Mouse (Mus musculus) lung, postnatal 0 days (tissue): ENCODE measurements at regions not wholly inside any gene's neighbourhood (a gene's known extent, or its start where the extent isn't known, plus 50 kb on each side); places are given as distances from the start of the nearest gene placed in this dataset.

Experiments used
- ATAC-seq: fragments of 200-750 bp; cut with Nextera tagmentation; 2 replicates; pipeline ENCODE4 v1.8.0; 2017; ENCODE audit warnings: moderate library complexity
- DNase-seq: peaks from one replicate; pipeline ENCODE4 v3.0.0-alpha.2; 2016; ENCODE audit warnings: low spot score
- H3K27ac ChIP-seq: fragments of 300-500 bp; sonication (generic); 2 replicates; pipeline ENCODE4 v1.5.1; 2014; ENCODE audit warnings: antibody characterized with exemption, mild to moderate bottlenecking, low read length, mixed read lengths
- H3K27me3 ChIP-seq: fragments of 300-500 bp; sonication (generic); replicated peaks from 2 replicates; pipeline ENCODE4 v1.6.1; 2014; ENCODE audit warnings: low read length, mixed read lengths; ENCODE audit not compliant: insufficient read depth
- H3K36me3 ChIP-seq: fragments of 300-500 bp; sonication (generic); 2 replicates; pipeline ENCODE4 v1.6.1; 2014; ENCODE audit warnings: low read length, mixed read lengths; ENCODE audit not compliant: insufficient read depth
- H3K4me1 ChIP-seq: fragments of 300-500 bp; sonication (generic); 2 replicates; pipeline ENCODE4 v1.6.1; 2014; ENCODE audit warnings: antibody characterized with exemption, low read depth, low read length, mixed read lengths; ENCODE audit not compliant: insufficient read depth
- H3K4me2 ChIP-seq: fragments of 300-500 bp; sonication (generic); replicated peaks from 2 replicates; pipeline ENCODE4 v1.6.1; 2014; ENCODE audit warnings: low read depth, mild to moderate bottlenecking, low read length, moderate library complexity, mixed read lengths
- H3K4me3 ChIP-seq: fragments of 300-500 bp; sonication (generic); 2 replicates; pipeline ENCODE4 v1.5.1; 2014; ENCODE audit warnings: low read depth, low read length
- H3K9ac ChIP-seq: fragments of 300-500 bp; sonication (generic); replicated peaks from 2 replicates; pipeline ENCODE4 v1.6.1; 2014; ENCODE audit warnings: low read depth, mild to moderate bottlenecking
- H3K9me3 ChIP-seq: fragments of 300-500 bp; sonication (generic); 2 replicates; pipeline ENCODE4 v1.6.1; 2016; ENCODE audit warnings: low read length, mixed read lengths
- CTCF ChIP-seq: IDR thresholded peaks from 2 replicates; pipeline ENCODE4 v1.5.1; 2016; ENCODE audit warnings: antibody characterized with exemption, mild to moderate bottlenecking
- EP300 ChIP-seq: IDR thresholded peaks from 2 replicates; pipeline ENCODE4 v1.6.1; 2016; ENCODE audit warnings: antibody characterized with exemption, mild to moderate bottlenecking, control low read depth
- WGBS: fragments of 180-500 bp; shearing (Covaris S2); extraction: QIAGEN DNeasy Blood & Tissue Kit; methylation state at CpG from one replicate; pipeline ENCODE4 v1.1.7; 2014; 5-methylcytosine and 5-hydroxymethylcytosine counted together

GRCm38 (mm10) chr7:36023015-36023414 lies 220.2 kb upstream of the Zfp507 start:
- Histone ChIP-seq H3K27me3 (no peaks in the 10 kb centered on the region), H3K4me2 (no peak overlapping the region), H3K27ac (no peak overlapping the region), H3K4me3 (no peak overlapping the region), H3K36me3 (no peaks in the 10 kb centered on the region), H3K9ac (no peak overlapping the region), H3K9me3 (no peaks in the 10 kb centered on the region), H3K4me1 (no peaks in the 10 kb centered on the region)
- DNase-seq (no peak), ATAC-seq (no peak)
- TF ChIP-seq CTCF (no peak), EP300 (no peak)
- WGBS: 81% methylated on average over 10 of the region's 10 CpGs

DNA sequence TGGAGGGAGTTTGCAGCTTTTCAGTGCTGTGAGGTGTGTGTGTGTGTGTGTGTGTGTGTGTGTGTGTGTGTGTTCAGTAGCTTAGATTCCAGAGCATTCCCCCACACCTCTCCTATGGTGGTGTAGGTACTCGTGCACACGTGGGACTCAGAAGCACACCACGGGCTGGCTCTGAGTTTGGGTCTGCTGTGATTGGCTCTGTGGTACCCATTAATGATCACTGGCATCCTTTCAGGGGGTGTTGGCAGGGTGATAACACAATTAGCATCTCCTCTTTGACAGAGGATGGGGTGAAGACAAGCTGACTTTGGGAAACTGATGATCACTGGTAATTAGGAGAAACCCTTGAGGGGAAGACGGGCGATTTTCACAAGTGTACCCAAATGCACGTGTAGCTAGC lies 219.7 kb upstream of the Zfp507 start:
- no peaks in the 10 kb centered on the region for H3K9me3 ChIP-seq
- no peak overlapping the region for H3K4me3 ChIP-seq
- H3K4me1 ChIP-seq: no peaks in the 10 kb centered on the region
- 73% methylated on average over 6 of the region's 6 CpGs for WGBS
- DNase-seq (no peak), ATAC-seq (no peak)
- no peaks in the 10 kb centered on the region for H3K27me3 ChIP-seq
- no peak overlapping the region for H3K4me2 ChIP-seq
- H3K36me3 ChIP-seq: no peaks in the 10 kb centered on the region
- TF ChIP-seq EP300: no peak
- TF ChIP-seq CTCF: no peak
- H3K27ac ChIP-seq: no peak overlapping the region
- H3K9ac ChIP-seq: no peak overlapping the region

GRCm38 (mm10) chr7:36016926-36017753 lies 214.3 kb upstream of the Zfp507 start:
- no peak overlapping the region for H3K27ac ChIP-seq
- no peak for ATAC-seq
- H3K9ac ChIP-seq: no peak overlapping the region
- 64% methylated on average over 19 of the region's 19 CpGs for WGBS
- H3K36me3 ChIP-seq: no peaks in the 10 kb centered on the region
- no peak for TF ChIP-seq EP300
- no peak for TF ChIP-seq CTCF
- H3K9me3 ChIP-seq: no peaks in the 10 kb centered on the region
- no peaks in the 10 kb centered on the region for H3K4me1 ChIP-seq
- no peak overlapping the region for H3K4me3 ChIP-seq
- no peaks in the 10 kb centered on the region for H3K27me3 ChIP-seq
- no peak overlapping the region for H3K4me2 ChIP-seq
- DNase-seq: no peak

GRCm38 (mm10) chr7:35996609-35997008 lies 193.8 kb upstream of the Zfp507 start:
- ATAC-seq: peak; percentile 63; the same call in 1 of the 2 replicates
- TF ChIP-seq EP300 (no peak), CTCF (no peak)
- 37% methylated on average over 5 of the region's 5 CpGs for WGBS

DNA sequence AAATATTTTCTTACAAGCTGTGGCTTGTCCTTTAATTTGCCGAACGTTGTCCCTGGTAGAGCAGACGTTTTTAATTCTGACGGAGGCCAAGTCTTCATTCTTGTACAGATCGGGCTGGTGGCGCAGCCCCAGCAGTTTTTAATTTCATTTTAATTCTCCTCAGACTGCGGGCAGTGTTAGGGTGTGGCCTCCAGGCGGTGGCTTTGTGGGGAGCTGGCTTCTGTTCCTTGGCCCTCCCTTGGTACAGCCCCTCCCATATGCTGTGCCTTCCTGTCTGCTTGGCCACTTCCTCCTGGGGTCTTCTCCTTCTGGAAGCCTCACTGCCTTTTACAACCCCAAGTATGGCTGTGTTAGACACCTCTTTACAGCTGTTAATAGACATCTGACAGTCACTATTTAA lies 189.7 kb upstream of the Zfp507 start:
- no peak overlapping the region for H3K27ac ChIP-seq

More at GRCm38 (mm10) chr7:35996609-35997008, 193.8 kb upstream of the Zfp507 start:
- no peak overlapping the region for H3K4me2 ChIP-seq
- H3K9me3 ChIP-seq: no peaks in the 10 kb centered on the region
- H3K9ac ChIP-seq: no peak overlapping the region
- no peaks in the 10 kb centered on the region for H3K4me1 ChIP-seq
- no peaks in the 10 kb centered on the region for H3K27me3 ChIP-seq
- no peaks in the 10 kb centered on the region for H3K36me3 ChIP-seq
- H3K27ac ChIP-seq: no peak overlapping the region
- no peak overlapping the region for H3K4me3 ChIP-seq
- peak; percentile 45 for DNase-seq

GRCm38 (mm10) chr7:35991141-35991540 lies 188.3 kb upstream of the Zfp507 start:
- TF ChIP-seq EP300: no peak
- no peak for TF ChIP-seq CTCF
- Histone ChIP-seq H3K9ac (no peak overlapping the region), H3K36me3 (no peaks in the 10 kb centered on the region), H3K4me3 (no peak overlapping the region), H3K4me2 (no peak overlapping the region), H3K27me3 (no peaks in the 10 kb centered on the region), H3K9me3 (no peaks in the 10 kb centered on the region), H3K27ac (no peak overlapping the region), H3K4me1 (no peaks in the 10 kb centered on the region)
- ATAC-seq (no peak), DNase-seq (no peak)
- WGBS: 50% methylated on average over 5 of the region's 5 CpGs

More for the DNA sequence above, 189.7 kb upstream of the Zfp507 start:
- ATAC-seq (no peak), DNase-seq (peak; percentile 16)
- Histone ChIP-seq H3K27me3 (no peaks in the 10 kb centered on the region), H3K36me3 (no peaks in the 10 kb centered on the region), H3K4me1 (no peaks in the 10 kb centered on the region), H3K9ac (no peak overlapping the region), H3K4me3 (no peak overlapping the region), H3K9me3 (no peaks in the 10 kb centered on the region), H3K4me2 (no peak overlapping the region)
- TF ChIP-seq CTCF (no peak), EP300 (no peak)
- 47% methylated on average over 8 of the region's 8 CpGs for WGBS
